Mouse (Mus musculus) liver, embryonic 11.5 days (tissue): ENCODE measurements at regions not wholly inside any gene's neighbourhood (a gene's known extent, or its start where the extent isn't known, plus 50 kb on each side); places are given as distances from the start of the nearest gene placed in this dataset.

ENCODE experiments used
- ATAC-seq: fragments of 200-750 bp; cut with Nextera tagmentation; replicated peaks from 2 replicates; pipeline ENCODE4 v1.8.0; 2017; ENCODE audit warnings: moderate number of reproducible peaks, mild to moderate bottlenecking, moderate TSS enrichment, moderate library complexity; ENCODE audit not compliant: low FRiP score
- DNase-seq: peaks from one replicate; pipeline ENCODE4 v3.0.0-alpha.2; 2017; ENCODE audit warnings: low spot score
- H3K27ac ChIP-seq: fragments of 300-500 bp; sonication (generic); 2 replicates; pipeline ENCODE4 v1.5.1; 2014; ENCODE audit warnings: mild to moderate bottlenecking, low read depth, low read length, control low read depth
- H3K27me3 ChIP-seq: fragments of 300-500 bp; sonication (generic); replicated peaks from 2 replicates; pipeline ENCODE4 v1.6.1; 2014; ENCODE audit warnings: low read length, mixed read lengths; ENCODE audit not compliant: control insufficient read depth, insufficient read depth
- H3K36me3 ChIP-seq: fragments of 300-500 bp; sonication (generic); 2 replicates; pipeline ENCODE4 v1.6.1; 2014; ENCODE audit warnings: mild to moderate bottlenecking, low read length, moderate library complexity, mixed read lengths; ENCODE audit not compliant: control insufficient read depth, insufficient read depth
- H3K4me1 ChIP-seq: fragments of 300-500 bp; sonication (generic); replicated peaks from 2 replicates; pipeline ENCODE4 v1.6.1; 2014; ENCODE audit warnings: low read length, mixed read lengths; ENCODE audit not compliant: control insufficient read depth, insufficient read depth
- H3K4me2 ChIP-seq: fragments of 300-500 bp; sonication (generic); 2 replicates; pipeline ENCODE4 v1.6.1; 2014; ENCODE audit warnings: mild to moderate bottlenecking, control low read depth, moderate library complexity
- H3K4me3 ChIP-seq: fragments of 300-500 bp; sonication (generic); 2 replicates; pipeline ENCODE4 v1.5.1; 2014; ENCODE audit warnings: low read depth, low read length, control low read depth
- H3K9ac ChIP-seq: fragments of 300-500 bp; sonication (generic); 2 replicates; pipeline ENCODE4 v1.6.1; 2014; ENCODE audit warnings: low read depth, low read length, control low read depth
- H3K9me3 ChIP-seq: fragments of 300-500 bp; sonication (generic); 2 replicates; pipeline ENCODE4 v1.6.1; 2016; ENCODE audit warnings: low read length, inconsistent platforms, mixed read lengths; ENCODE audit not compliant: control insufficient read depth
- WGBS: fragments of 180-500 bp; shearing (Covaris S2); extraction: QIAGEN DNeasy Blood & Tissue Kit; methylation state at CpG from one replicate; pipeline ENCODE4 v1.1.7; 2014; 5-methylcytosine and 5-hydroxymethylcytosine counted together

DNA sequence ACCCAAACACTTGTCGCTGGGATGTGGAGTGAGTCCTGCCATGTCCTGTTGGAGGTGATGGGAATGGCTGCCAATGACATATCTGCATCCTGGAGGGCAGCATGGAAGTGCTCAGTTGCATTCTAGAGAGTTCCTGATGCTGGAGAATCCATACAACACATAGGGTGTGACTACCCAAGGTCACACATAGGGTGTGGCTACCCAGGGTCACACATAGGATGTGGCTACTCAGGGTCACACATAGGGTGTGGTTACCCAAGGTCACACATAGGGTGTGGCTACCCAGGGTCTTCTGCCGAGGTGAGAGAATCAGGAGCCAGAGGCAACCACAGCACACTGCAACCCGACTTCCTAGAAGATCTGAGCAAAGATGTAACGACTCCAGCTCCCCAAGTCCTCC is 514.0 kb downstream of the Fam19a5 start:
- no peak for ATAC-seq
- H3K4me3 ChIP-seq, result no peak overlapping the region
- WGBS, result 51% methylated on average over 4 of the region's 4 CpGs

DNA sequence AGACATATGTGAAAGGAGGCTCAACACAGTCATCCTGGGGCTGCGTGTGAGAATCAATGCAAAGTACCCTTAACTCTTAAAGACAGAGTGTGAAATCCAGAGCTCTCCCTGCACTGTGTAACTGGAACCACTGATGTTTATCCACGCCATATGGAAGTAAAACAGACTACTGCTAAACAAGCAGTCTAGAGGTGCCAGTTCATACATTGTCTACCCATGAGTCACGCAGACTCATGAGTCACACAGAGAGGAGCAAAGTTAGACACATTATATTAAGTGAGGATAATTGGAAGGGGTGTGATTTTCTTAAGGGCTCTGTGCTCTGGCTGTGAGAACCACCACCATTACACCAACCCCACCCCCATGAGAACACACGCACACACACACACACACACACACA is 516.8 kb downstream of the Fam19a5 start:
- H3K4me1 ChIP-seq, result no peaks in the 10 kb centered on the region
- H3K4me3 ChIP-seq, result no peak overlapping the region
- no peak overlapping the region for H3K27ac ChIP-seq
- H3K4me2 ChIP-seq, result no peak overlapping the region
- 79% methylated on average over 4 of the region's 4 CpGs for WGBS
- no peaks in the 10 kb centered on the region; the same call in 1 of the 2 replicates for H3K9me3 ChIP-seq
- no peaks in the 10 kb centered on the region for H3K27me3 ChIP-seq
- no peak for ATAC-seq
- no peak overlapping the region for H3K9ac ChIP-seq
- DNase-seq, result no peak
- H3K36me3 ChIP-seq, result no peaks in the 10 kb centered on the region

More for the DNA sequence above, 514.0 kb downstream of the Fam19a5 start:
- no peak for DNase-seq
- Histone ChIP-seq H3K27me3 (no peaks in the 10 kb centered on the region), H3K4me2 (no peak overlapping the region), H3K9ac (no peak overlapping the region), H3K9me3 (no peaks in the 10 kb centered on the region; the same call in 1 of the 2 replicates), H3K27ac (no peak overlapping the region), H3K4me1 (no peaks in the 10 kb centered on the region), H3K36me3 (no peaks in the 10 kb centered on the region)

DNA sequence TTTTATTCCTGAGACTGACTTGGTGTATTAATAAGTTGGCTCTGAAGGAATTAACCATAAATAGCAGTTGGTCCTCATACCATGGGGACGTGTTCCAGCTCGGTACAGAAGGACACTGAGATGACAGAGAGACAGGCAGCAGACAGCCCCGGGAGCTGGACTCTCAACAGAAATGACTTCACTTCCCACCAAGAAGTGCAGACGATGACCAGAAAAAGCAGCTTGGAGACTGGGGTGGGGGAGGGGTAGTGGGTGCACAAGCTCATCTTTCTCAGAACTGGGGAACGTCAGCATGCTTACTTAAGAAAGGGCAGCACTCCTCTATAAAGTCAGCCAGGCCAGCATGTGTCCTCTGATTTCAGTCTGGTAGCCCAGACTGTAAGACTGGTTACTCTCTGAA is 518.9 kb downstream of the Fam19a5 start:
- 65% methylated on average over 5 of the region's 5 CpGs for WGBS

DNA sequence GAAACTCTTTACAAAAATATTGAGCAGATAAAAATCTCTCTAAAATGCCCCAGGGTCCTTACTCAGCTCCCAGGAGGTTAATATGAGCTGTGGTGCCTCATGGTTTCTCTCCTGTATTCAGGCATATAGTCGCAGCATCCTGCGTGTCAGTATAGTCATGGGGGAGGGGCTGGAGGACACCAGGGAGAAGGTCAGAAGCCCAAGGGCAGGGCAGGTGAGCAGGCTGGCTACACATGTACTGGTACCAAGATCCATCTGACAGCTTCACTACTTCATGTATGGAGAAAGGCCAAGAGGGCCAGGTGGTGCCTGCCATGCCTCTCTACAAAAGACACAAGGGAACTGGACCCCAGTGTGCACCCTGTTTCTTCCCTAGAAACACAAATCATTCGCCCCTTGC is 524.4 kb downstream of the Fam19a5 start:
- no peaks in the 10 kb centered on the region for H3K9me3 ChIP-seq
- no peaks in the 10 kb centered on the region for H3K27me3 ChIP-seq
- H3K4me2 ChIP-seq, result no peak overlapping the region
- H3K36me3 ChIP-seq, result no peaks in the 10 kb centered on the region
- no peak overlapping the region for H3K4me3 ChIP-seq
- DNase-seq (no peak), ATAC-seq (no peak)
- no peak overlapping the region for H3K27ac ChIP-seq
- H3K9ac ChIP-seq, result no peak overlapping the region
- whole genome bisulfite sequencing, result 72% methylated on average over 3 of the region's 3 CpGs
- no peaks in the 10 kb centered on the region for H3K4me1 ChIP-seq

More for the DNA sequence above, 518.9 kb downstream of the Fam19a5 start:
- Histone ChIP-seq H3K4me1 (no peaks in the 10 kb centered on the region), H3K4me2 (no peak overlapping the region), H3K27ac (no peak overlapping the region), H3K36me3 (no peaks in the 10 kb centered on the region), H3K9me3 (no peaks in the 10 kb centered on the region), H3K9ac (no peak overlapping the region), H3K27me3 (no peaks in the 10 kb centered on the region), H3K4me3 (no peak overlapping the region)
- ATAC-seq, result no peak
- no peak for DNase-seq

DNA sequence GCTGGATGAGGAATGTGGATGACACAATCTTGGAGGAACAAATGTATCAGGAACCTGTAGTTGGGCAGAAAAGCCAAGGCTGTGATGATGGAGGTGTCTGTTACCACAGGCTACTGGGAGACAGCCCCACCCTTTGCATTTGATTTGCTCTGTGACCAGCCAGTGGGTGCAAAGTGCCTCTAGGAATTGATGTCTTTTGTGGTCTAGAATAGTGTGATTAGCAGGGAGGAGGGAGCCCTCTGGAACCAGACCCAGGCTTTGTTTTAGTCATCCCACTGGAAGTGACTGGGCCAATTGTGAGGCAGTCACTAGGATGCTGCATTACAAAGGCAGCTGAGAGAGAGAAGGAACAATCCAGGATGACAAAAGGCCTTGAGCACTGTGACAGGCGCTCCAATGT is 527.4 kb upstream of the Zdhhc25 start:
- no peak overlapping the region for H3K4me2 ChIP-seq
- ATAC-seq, result no peak

DNA sequence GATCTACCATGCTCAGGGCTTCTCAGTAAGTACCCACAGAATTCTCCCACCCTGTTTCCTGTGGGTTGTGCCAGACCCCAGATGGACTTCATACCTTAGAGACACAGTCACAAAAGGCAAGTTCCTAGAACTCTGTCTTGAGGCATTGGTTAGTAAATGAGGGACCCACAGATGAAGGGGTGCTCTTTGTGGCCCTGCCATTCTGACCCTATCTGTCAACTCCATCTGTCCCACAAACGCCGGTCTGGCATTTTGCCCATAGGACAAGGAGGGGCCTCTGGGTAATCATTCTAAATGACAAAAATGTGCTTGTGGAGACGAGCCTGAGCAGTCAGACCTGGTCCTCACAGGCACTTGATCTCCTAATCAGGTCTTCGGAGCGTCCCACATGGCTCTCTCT is 516.2 kb upstream of the Zdhhc25 start:
- no peak overlapping the region for H3K4me3 ChIP-seq
- no peak overlapping the region for H3K9ac ChIP-seq
- no peaks in the 10 kb centered on the region for H3K36me3 ChIP-seq
- ATAC-seq, result no peak
- no peaks in the 10 kb centered on the region for H3K4me1 ChIP-seq
- no peak overlapping the region for H3K27ac ChIP-seq
- H3K9me3 ChIP-seq, result no peaks in the 10 kb centered on the region
- no peak overlapping the region for H3K4me2 ChIP-seq
- WGBS, result 69% methylated on average over 5 of the region's 5 CpGs
- DNase-seq, result no peak
- H3K27me3 ChIP-seq, result no peaks in the 10 kb centered on the region

More for the DNA sequence above, 527.4 kb upstream of the Zdhhc25 start:
- no peak for DNase-seq
- H3K4me1 ChIP-seq, result no peaks in the 10 kb centered on the region
- H3K9ac ChIP-seq, result no peak overlapping the region
- H3K4me3 ChIP-seq, result no peak overlapping the region
- no peaks in the 10 kb centered on the region for H3K36me3 ChIP-seq
- no peaks in the 10 kb centered on the region for H3K9me3 ChIP-seq
- no peak overlapping the region for H3K27ac ChIP-seq
- 38% methylated on average over 1 of the region's 1 CpGs for WGBS
- no peaks in the 10 kb centered on the region for H3K27me3 ChIP-seq

DNA sequence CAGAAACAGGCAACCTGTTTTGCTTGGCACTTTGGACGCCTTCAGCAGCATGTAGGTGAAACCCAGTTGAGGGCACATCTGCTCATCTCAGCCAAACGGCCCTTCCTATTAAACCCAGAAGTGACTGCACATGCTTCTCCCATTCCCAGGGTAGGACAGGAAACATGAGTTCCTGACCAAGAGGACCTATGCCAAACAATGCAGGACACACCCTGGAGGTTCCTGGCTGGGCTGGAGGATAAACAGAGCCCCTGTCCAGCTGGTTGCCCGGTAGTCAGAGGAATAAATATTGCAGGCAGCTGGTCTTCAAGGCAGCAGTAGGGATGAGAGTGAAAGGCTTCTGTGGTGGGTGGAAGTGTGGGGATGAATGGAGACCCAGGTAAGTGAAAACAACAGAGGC is 514.5 kb upstream of the Zdhhc25 start:
- no peak overlapping the region for H3K4me3 ChIP-seq
- no peak overlapping the region for H3K4me2 ChIP-seq
- no peaks in the 10 kb centered on the region for H3K4me1 ChIP-seq
- no peak overlapping the region for H3K9ac ChIP-seq
- no peaks in the 10 kb centered on the region for H3K36me3 ChIP-seq
- H3K9me3 ChIP-seq, result no peaks in the 10 kb centered on the region
- no peak for ATAC-seq
- DNase-seq, result no peak
- 56% methylated on average over 3 of the region's 3 CpGs for WGBS
- H3K27ac ChIP-seq, result no peak overlapping the region
- no peaks in the 10 kb centered on the region for H3K27me3 ChIP-seq

DNA sequence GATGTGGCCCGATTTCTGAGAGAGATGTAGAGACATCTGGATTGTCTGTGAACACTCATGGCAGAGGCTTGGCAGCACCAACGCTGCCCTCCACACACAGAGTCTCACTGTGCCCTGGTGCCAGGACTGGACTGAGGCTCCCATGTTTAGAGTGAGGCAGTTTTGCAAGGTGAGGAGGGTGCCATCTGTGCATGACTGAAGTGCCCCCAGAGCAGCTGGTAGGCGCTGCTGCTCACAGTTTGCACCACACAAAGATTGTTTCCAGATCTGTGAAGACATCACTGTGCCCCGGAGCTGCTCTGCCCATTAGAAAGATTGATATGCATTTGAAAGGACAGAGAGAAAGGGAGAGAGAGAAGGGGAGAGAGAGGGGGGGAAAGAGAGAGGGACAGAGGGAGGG is 510.6 kb upstream of the Zdhhc25 start:
- ATAC-seq, result no peak
- 62% methylated on average over 4 of the region's 4 CpGs for WGBS
- no peak overlapping the region for H3K4me3 ChIP-seq

DNA sequence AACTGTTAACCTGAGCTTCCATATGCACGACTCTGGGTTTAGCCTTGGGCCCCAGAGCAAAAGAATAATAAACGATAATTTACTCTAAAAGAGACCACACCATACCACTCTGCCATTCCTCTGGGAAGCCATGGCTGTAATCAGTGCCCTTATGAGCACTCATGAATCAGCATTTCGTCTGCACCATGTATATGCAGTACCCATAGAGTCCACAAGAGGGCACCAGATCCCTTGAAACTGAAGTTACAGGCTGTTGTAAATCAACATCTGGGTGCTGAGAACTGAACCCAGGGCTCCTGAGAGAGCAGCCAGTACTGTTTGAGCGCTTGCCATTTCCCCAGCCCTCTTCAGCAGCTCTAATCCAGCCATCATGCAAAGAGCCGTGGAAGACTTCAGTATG is 508.7 kb upstream of the Zdhhc25 start:
- WGBS, result 88% methylated on average over 5 of the region's 5 CpGs
- ATAC-seq (no peak), DNase-seq (no peak)
- peaks cover 6% of the 10 kb centered on the region; the same call in 1 of the 2 replicates for H3K9me3 ChIP-seq
- no peaks in the 10 kb centered on the region for H3K36me3 ChIP-seq
- no peaks in the 10 kb centered on the region for H3K27me3 ChIP-seq
- H3K27ac ChIP-seq, result no peak overlapping the region
- H3K4me3 ChIP-seq, result no peak overlapping the region
- H3K9ac ChIP-seq, result no peak overlapping the region
- H3K4me1 ChIP-seq, result no peaks in the 10 kb centered on the region
- no peak overlapping the region for H3K4me2 ChIP-seq

More for the DNA sequence above, 510.6 kb upstream of the Zdhhc25 start:
- Histone ChIP-seq H3K27me3 (no peaks in the 10 kb centered on the region), H3K4me1 (no peaks in the 10 kb centered on the region), H3K36me3 (no peaks in the 10 kb centered on the region), H3K9me3 (peaks cover 6% of the 10 kb centered on the region; the same call in 1 of the 2 replicates), H3K27ac (no peak overlapping the region), H3K9ac (no peak overlapping the region), H3K4me2 (no peak overlapping the region)
- no peak for DNase-seq
